Mouse (Mus musculus): ENCODE measurements around the gene Olfr913.

Gene Olfr913

GRCm38 (mm10) chr9:38592459-38592858, at the start of gene Olfr913:
Gene Olfr913 (plus strand): TSS chr9:38592759.
- DNase-seq: no peak

- DNase-seq: no peak
These were observed 12.7 kb upstream of the Olfr913 start, which contains the start of gene Olfr912 for GRCm38 (mm10) chr9:38579878-38580277. Gene Olfr912 (plus strand): TSS chr9:38580178.

GRCm38 (mm10) chr9:38591056-38591455, 1.5 kb upstream of the Olfr913 start:
- no peak for DNase-seq

GRCm38 (mm10) chr9:38604802-38605201, 12.2 kb downstream of the Olfr913 start, which contains the start of gene Olfr914:
Gene Olfr914 (plus strand): TSS chr9:38605102.
- DNase-seq: no peak

GRCm38 (mm10) chr9:38632406-38632805, 39.8 kb downstream of the Olfr913 start:
- DNase-seq: no peak
